Mouse (Mus musculus): Measurements from ENCODE around the gene Acod1.

- no peak for TF ChIP-seq CTCF (IDR thresholded peaks at IDR 0.05; ENCODE audit: borderline replicate concordance, extremely low read depth, insufficient read depth, insufficient read length)
- TF ChIP-seq POLR2A (IDR thresholded peaks at IDR 0.05; ENCODE audit: borderline replicate concordance, extremely low read depth, insufficient read depth, insufficient read length, poor library complexity, severe bottlenecking) = no peak
Measured at GRCm38 (mm10) chr14:103069465-103069863, 22.7 kb downstream of the Acod1 start.
